Mouse (Mus musculus) ES-Bruce4 (cell line): Measurements from ENCODE around the gene Gm43720. TPM values are rescaled to one million over a fixed set of nuclear protein-coding genes. Genes with fewer than 3 reads are reported as not detected.
A peak's percentile ranks its signal among the peaks of the same experiment; 100 is the strongest.

Experiments
- H3K27ac ChIP-seq: 2 replicates; pipeline ENCODE4 v1.5.1; 2012; ENCODE audit warnings: low read length, inconsistent platforms; ENCODE audit not compliant: insufficient read depth
- H3K27me3 ChIP-seq: 2 replicates; pipeline ENCODE4 v1.6.1; 2012; ENCODE audit warnings: mild to moderate bottlenecking, low read length, inconsistent platforms; ENCODE audit not compliant: control insufficient read depth, poor library complexity, insufficient read depth, severe bottlenecking
- H3K36me3 ChIP-seq: 2 replicates; pipeline ENCODE4 v1.6.1; 2012; ENCODE audit warnings: inconsistent platforms, mild to moderate bottlenecking, low read length, moderate library complexity; ENCODE audit not compliant: control insufficient read depth, poor library complexity, insufficient read depth, severe bottlenecking
- H3K4me1 ChIP-seq: one replicate; pipeline ENCODE4 v1.8.1; 2011; ENCODE audit warnings: low read length; ENCODE audit not compliant: control insufficient read depth, insufficient read depth
- H3K4me3 ChIP-seq: 2 replicates; pipeline ENCODE4 v1.5.1; 2011; ENCODE audit warnings: low read depth, mild to moderate bottlenecking, low read length
- H3K9ac ChIP-seq: 2 replicates; pipeline ENCODE4 v1.6.1; 2012; ENCODE audit warnings: low read depth, mild to moderate bottlenecking, inconsistent platforms; ENCODE audit not compliant: poor library complexity, severe bottlenecking
- H3K9me3 ChIP-seq: replicated peaks from 2 replicates; pipeline ENCODE4 v1.6.1; 2012; ENCODE audit warnings: mild to moderate bottlenecking, low read length, inconsistent platforms; ENCODE audit not compliant: control insufficient read depth, poor library complexity, insufficient read depth, severe bottlenecking
- CTCF ChIP-seq: IDR thresholded peaks from one replicate; pipeline ENCODE4 v1.8.1; 2011; ENCODE audit warnings: low read depth, low read length
- EP300 ChIP-seq: IDR thresholded peaks from 2 replicates; pipeline ENCODE4 v1.6.1; 2011; ENCODE audit warnings: low read depth, low read length; ENCODE audit not compliant: insufficient read depth
- POLR2A ChIP-seq: IDR thresholded peaks from one replicate; pipeline ENCODE4 v1.8.1; 2011; ENCODE audit warnings: low read length; ENCODE audit not compliant: insufficient read depth
- polyA plus RNA-seq: library from polyadenylated mRNA; stranded (reverse); fragments of >200 nt; gene quantifications from 2 replicates; pipeline ENCODE4 v1.2.4, GENCODE M21; 2011; ENCODE audit warnings: low read depth; ENCODE audit not compliant: missing spikeins, insufficient read depth, insufficient read length

Gm43720 gene
- polyA plus RNA-seq, 1 experiment = not detected

GRCm38 (mm10) chr5:138255353-138256093 is 24.2 kb downstream of the Gm43720 start, which contains the start of gene Lamtor4:
Lamtor4 (plus strand) TSS chr5:138255482.
- H3K9me3 ChIP-seq = no peaks in the 10 kb centered on the region
- H3K9ac ChIP-seq = peak within 1 kb of the TSS; percentile 57
- H3K36me3 ChIP-seq = peaks cover 8% of the 10 kb centered on the region; the same call in 1 of the 2 replicates
- TF ChIP-seq EP300 (peak; percentile 62), CTCF (no peak), POLR2A (peak; percentile 88)
- H3K4me1 ChIP-seq = no peaks in the 10 kb centered on the region
- H3K4me3 ChIP-seq = peak within 1 kb of the TSS; percentile 96
- 0 out of 2 replicates have a peak within 1 kb of the TSS, but pooled peaks have one; percentile 48 for H3K27ac ChIP-seq
- no peaks in the 10 kb centered on the region for H3K27me3 ChIP-seq

- no peak for TF ChIP-seq CTCF
- TF ChIP-seq POLR2A = no peak
- no peak for TF ChIP-seq EP300
- Histone ChIP-seq H3K27me3 (no peaks in the 10 kb centered on the region), H3K9me3 (no peaks in the 10 kb centered on the region), H3K4me3 (no peak overlapping the region), H3K36me3 (no peaks in the 10 kb centered on the region), H3K9ac (no peak overlapping the region), H3K27ac (no peak overlapping the region), H3K4me1 (no peaks in the 10 kb centered on the region)
Measured at GRCm38 (mm10) chr5:138253061-138253460, 26.7 kb downstream of the Gm43720 start.

- H3K4me3 ChIP-seq = no peak overlapping the region
- H3K27ac ChIP-seq = no peak overlapping the region
- no peaks in the 10 kb centered on the region for H3K27me3 ChIP-seq
- H3K9ac ChIP-seq = no peak overlapping the region
- H3K9me3 ChIP-seq = no peaks in the 10 kb centered on the region
- no peaks in the 10 kb centered on the region for H3K36me3 ChIP-seq
- TF ChIP-seq POLR2A (no peak), CTCF (no peak), EP300 (no peak)
- no peaks in the 10 kb centered on the region for H3K4me1 ChIP-seq
Measured at GRCm38 (mm10) chr5:138251144-138251543, 28.6 kb downstream of the Gm43720 start.

GRCm38 (mm10) chr5:138241511-138241910 is 38.2 kb downstream of the Gm43720 start:
- Histone ChIP-seq H3K27ac (no peak overlapping the region), H3K27me3 (no peaks in the 10 kb centered on the region), H3K9ac (no peak overlapping the region), H3K36me3 (no peaks in the 10 kb centered on the region), H3K9me3 (no peaks in the 10 kb centered on the region), H3K4me1 (no peaks in the 10 kb centered on the region), H3K4me3 (no peak overlapping the region)
- TF ChIP-seq CTCF (no peak), POLR2A (no peak), EP300 (no peak)

GRCm38 (mm10) chr5:138234224-138234623 is 45.5 kb downstream of the Gm43720 start:
- TF ChIP-seq EP300 = no peak
- no peak for TF ChIP-seq POLR2A
- no peak for TF ChIP-seq CTCF
- Histone ChIP-seq H3K9ac (no peak overlapping the region), H3K4me1 (no peaks in the 10 kb centered on the region), H3K4me3 (no peak overlapping the region), H3K9me3 (no peaks in the 10 kb centered on the region), H3K27ac (no peak overlapping the region), H3K36me3 (no peaks in the 10 kb centered on the region), H3K27me3 (no peaks in the 10 kb centered on the region)

GRCm38 (mm10) chr5:138233778-138234177 is 46.0 kb downstream of the Gm43720 start:
- TF ChIP-seq POLR2A (no peak), CTCF (no peak), EP300 (no peak)
- H3K27me3 ChIP-seq = no peaks in the 10 kb centered on the region
- H3K27ac ChIP-seq = no peak overlapping the region
- H3K4me3 ChIP-seq = no peak overlapping the region
- no peaks in the 10 kb centered on the region for H3K36me3 ChIP-seq
- no peak overlapping the region for H3K9ac ChIP-seq
- no peaks in the 10 kb centered on the region for H3K9me3 ChIP-seq
- no peaks in the 10 kb centered on the region for H3K4me1 ChIP-seq
